Mouse (Mus musculus) CD8-positive naive resting alpha-beta T cell, adult 57 days (primary cell): ENCODE results near the gene Olfr1359. TPM values are rescaled to one million over a fixed set of nuclear protein-coding genes. Genes with fewer than 3 reads are reported as not detected.

Experiments
- total RNA-seq: library from RNA; stranded (reverse); gene quantifications from one replicate; pipeline ENCODE4 v1.2.4, GENCODE M21; 2023

Gene Olfr1359
- total RNA-seq, result not detected

DNA sequence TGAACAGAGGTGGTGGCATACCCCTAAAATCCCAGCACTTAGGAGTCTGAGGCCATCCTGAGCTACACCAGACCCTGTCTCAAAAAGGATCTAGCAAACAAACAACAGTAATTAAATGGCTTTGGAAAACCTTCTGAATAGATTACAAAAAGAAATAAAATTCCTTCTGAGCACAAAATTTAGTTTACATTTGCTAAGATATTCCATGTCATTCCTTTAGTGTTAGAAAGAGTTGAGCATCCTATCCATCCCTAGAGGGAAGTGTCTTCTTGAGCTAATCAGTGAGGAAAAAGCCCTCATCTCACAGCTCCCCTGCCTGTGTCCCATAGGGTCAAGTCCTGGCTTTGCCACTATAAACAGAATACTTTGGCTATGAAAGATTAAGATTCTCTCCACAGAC, at the start of gene Olfr1359:
Olfr1359 (plus strand) TSS at position 301 of the 400 bp plus-strand sequence.

DNA sequence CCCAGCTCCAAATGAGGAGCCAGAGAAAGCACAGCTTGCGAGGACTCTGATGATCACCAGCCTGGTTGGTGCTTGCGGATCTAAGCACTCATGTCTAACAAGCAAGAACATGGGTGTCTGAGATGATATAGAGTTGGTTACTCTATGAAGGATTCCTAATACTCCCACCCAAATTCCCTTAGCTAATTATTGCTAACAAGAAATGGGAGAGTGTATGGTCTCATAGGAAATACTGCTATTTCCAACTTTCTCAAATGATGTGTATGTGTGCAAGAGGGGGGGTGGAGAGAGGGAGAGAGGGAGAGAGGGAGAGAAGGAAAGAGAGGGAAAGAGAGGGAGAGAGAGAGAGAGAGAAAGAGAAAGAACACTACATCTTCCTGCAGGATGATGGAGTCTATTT, 34.6 kb upstream of the Olfr1359 start, which contains the start of gene Olfr1361:
Olfr1361 (minus strand) TSS at position 101 of the 400 bp plus-strand sequence.

DNA sequence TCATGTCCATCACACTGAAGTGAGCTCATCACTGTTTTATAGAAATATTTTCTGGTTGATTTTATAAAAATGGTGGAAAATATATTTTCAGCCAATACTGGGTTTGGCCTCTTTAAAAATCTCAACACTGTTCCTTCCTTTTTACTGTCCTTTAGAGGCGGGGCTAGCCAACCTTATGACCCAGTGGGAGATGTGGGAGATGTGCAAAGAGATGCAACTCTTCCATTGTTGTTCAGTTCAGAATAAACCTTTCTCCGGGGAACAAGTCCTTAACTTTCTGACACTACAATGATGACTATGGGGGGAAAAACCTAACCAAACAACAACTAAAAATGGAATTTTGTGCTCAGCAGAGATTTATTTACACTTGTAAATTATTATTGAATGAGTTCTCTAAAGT, 20.6 kb upstream of the Olfr1359 start, which contains the start of gene Olfr1360:
Olfr1360 (minus strand) TSS at position 101 of the 400 bp plus-strand sequence.

DNA sequence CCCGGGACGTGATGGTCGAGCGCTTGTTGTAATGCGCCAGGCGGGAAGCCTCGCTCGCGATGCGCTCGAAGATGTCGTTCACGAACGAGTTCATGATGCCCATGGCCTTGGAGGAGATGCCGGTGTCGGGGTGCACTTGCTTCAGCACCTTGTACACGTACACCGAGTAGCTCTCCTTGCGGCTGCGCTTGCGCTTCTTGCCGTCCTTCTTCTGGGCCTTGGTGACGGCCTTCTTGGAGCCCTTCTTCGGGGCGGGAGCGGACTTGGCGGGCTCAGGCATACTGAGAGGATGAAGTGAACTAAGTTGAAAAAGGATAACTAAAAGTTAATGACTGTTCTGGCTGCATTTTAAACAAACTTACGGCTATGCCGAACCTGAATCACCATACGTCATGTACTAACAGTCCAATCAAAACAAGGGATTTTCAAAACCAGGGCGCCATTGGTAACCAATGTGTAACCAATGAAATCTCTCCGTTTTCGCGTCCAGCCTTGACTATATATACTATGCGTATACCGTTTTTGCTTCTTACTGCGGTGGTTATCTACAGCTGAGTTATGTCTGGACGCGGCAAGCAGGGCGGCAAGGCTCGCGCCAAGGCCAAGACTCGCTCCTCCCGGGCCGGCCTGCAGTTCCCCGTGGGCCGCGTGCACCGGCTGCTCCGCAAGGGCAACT, 18.1 kb downstream of the Olfr1359 start, which contains the start of the genes Hist1h2bl and Hist1h2ai:
Hist1h2bl (minus strand) TSS at position 280 of the 676 bp plus-strand sequence.
Hist1h2ai (plus strand) TSS at position 559 of the 676 bp plus-strand sequence.

DNA sequence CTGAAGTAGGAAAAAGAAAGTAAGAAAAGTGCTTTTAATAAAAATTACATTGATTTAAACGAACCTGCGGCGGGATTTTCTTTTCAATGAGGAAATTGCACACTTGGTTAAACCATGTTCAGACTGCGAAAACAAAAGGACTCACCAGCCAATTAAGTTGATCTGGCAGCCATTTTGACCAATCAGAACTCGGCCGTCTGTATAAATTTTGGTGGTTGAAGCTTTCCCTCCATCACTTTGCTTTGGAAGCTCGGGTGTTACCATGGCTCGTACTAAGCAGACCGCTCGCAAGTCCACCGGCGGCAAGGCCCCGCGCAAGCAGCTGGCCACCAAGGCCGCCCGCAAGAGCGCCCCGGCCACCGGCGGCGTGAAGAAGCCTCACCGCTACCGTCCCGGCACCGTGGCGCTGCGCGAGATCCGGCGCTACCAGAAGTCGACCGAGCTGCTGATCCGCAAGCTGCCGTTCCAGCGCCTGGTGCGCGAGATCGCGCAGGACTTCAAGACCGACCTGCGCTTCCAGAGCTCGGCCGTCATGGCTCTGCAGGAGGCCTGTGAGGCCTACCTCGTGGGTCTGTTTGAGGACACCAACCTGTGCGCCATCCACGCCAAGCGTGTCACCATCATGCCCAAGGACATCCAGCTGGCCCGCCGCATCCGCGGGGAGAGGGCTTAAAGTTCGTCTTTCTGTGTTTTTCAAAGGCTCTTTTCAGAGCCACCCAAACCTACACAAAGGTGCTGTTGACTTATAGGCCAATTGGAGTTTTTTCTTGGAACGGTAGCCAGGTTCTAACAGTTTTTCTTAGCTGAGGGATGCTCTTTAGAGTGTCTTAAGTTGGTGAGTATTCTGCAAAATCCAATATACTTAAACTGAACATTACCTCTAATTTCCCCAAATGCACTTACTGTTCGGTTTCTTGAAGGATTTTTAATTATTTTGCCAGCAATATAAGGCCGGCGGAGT, 19.8 kb downstream of the Olfr1359 start, which contains the start of gene Hist1h3h:
Hist1h3h (plus strand) TSS at position 263 of the 961 bp plus-strand sequence.

DNA sequence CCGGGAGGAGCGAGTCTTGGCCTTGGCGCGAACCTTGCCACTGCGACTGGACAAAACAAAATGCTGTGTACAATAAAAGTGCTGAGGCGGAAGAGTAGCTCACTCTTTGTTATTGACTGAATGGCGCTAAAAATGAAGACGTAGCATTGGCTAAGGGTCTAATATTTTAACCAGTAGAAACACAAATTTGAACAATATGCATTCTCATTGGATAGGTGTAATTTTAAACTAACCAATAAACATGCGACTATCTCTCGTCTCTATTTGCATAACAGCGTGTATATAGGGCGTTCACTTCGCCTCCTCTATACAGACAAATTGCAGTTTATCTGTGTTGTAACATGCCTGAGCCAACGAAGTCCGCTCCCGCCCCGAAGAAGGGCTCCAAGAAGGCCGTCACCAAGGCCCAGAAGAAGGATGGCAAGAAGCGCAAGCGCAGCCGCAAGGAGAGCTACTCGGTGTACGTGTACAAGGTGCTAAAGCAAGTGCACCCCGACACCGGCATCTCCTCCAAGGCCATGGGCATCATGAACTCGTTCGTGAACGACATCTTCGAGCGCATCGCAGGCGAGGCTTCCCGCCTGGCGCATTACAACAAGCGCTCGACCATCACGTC, 24.0 kb downstream of the Olfr1359 start, which contains the start of gene Hist1h2bm:
Hist1h2bm (plus strand) TSS at position 288 of the 616 bp plus-strand sequence.

DNA sequence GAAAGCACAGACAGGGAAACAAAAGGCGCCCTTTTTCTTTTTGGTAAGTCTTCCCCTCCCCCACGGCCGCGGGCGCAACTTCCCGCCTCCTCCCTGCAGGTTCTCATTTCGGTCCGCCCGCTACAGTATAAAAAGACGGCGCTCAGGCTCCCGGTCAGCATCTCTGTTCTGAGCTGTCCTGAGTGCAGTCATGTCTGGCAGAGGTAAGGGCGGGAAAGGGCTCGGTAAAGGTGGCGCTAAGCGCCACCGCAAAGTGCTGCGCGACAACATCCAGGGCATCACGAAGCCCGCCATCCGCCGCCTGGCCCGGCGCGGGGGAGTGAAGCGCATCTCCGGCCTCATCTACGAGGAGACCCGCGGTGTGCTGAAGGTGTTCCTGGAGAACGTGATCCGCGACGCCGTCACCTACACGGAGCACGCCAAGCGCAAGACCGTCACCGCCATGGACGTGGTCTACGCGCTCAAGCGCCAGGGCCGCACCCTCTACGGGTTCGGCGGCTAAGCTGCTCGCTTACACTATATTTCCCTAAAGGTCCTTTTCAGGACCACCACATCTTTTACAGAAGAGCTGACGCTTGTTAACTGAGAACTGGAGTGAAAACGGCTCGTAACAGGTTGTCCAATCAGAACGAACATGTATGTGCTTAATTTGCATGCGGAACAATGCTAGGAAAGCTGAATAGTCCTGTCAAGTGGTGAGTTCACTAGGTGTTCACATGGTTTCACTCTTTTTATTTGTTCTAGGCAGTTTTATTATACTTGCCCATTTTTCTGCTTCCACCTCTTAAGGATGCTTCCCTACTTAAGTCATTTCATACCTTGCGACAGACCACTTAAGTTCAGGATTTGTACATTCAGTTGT, 37.2 kb downstream of the Olfr1359 start, which contains the start of gene Hist1h4j:
Hist1h4j (plus strand) TSS at position 159 of the 862 bp plus-strand sequence.

DNA sequence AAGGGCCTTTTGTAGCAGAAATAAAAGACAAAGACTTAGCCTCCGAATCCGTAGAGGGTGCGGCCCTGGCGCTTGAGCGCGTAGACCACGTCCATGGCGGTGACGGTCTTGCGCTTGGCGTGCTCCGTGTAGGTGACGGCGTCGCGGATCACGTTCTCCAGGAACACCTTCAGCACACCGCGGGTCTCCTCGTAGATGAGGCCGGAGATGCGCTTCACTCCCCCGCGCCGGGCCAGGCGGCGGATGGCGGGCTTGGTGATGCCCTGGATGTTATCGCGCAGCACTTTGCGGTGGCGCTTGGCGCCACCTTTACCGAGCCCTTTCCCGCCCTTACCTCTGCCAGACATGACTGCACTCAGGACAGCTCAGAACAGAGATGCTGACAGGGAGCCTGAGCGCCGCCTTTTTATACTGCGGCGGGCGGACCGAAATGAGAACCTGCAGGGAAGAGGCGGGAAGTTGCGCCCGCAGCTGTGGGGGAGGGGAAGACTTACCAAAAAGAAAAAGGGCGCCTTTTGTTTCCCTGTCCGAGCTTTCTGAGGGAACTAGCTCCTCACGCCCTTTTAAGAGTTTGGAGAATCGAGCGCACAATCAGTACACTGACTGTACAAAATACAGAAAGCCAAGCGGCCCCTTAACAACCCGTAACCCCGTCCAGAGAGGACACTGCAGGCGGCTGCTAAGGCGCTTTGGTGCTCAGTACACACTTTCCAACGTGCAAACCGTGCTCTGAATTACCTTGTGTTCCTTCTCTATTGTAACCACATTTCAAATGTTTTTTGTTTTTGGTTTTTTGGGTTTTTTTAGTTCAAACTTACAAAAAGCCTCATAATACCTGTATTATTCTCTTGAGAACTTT, 52.5 kb downstream of the Olfr1359 start, which contains the start of gene Hist1h4k:
Hist1h4k (minus strand) TSS at position 347 of the 859 bp plus-strand sequence.

DNA sequence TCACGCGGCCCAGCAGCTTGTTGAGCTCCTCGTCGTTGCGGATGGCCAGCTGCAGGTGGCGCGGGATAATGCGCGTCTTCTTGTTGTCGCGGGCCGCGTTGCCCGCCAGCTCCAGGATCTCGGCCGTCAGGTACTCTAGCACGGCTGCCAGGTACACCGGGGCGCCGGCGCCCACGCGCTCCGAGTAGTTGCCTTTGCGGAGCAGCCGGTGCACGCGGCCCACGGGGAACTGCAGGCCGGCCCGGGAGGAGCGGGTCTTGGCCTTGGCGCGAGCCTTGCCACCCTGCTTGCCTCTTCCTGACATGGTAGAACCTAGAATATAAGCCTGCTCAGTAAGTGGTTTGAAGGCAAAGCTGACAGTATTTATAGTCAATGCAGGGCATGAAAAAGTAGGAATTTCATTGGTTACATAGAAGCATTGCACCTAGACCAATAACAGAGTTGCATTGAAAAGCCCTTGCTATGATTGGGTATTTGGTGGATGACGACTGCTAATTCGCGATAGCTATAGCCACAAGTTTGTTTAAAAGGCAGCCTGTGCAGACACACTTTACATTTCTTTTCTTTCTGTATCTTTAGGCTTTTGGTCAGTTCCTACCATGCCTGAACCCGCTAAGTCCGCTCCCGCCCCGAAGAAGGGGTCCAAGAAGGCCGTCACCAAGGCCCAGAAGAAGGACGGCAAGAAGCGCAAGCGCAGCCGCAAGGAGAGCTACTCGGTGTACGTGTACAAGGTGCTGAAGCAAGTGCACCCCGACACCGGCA, 55.8 kb downstream of the Olfr1359 start, which contains the start of the genes Hist1h2ak and Hist1h2bn:
Hist1h2ak (minus strand) TSS at position 304 of the 762 bp plus-strand sequence.
Hist1h2bn (plus strand) TSS at position 600 of the 762 bp plus-strand sequence.

Other genes starting within 250 kb of the Olfr1359 start
- 51.2 TPM for gene Zscan26, start 244.4 kb upstream of the Olfr1359 start, total RNA-seq
- not detected for gene Nkapl, start 229.6 kb upstream of the Olfr1359 start, total RNA-seq
- gene Zkscan4, start 219.2 kb upstream of the Olfr1359 start, total RNA-seq, result not detected
- not detected for gene Gm10065, start 218.7 kb upstream of the Olfr1359 start, total RNA-seq
- 5.6 TPM for gene AK157302, start 202.9 kb upstream of the Olfr1359 start, total RNA-seq
- gene Gm11273, start 196.7 kb upstream of the Olfr1359 start, total RNA-seq, result 14.0 TPM
- gene Zkscan8, start 167.0 kb upstream of the Olfr1359 start, total RNA-seq, result 11.5 TPM
- not detected for gene Olfr1366, start 155.3 kb upstream of the Olfr1359 start, total RNA-seq
- gene Olfr1535, start 138.2 kb upstream of the Olfr1359 start, total RNA-seq, result not detected
- not detected for gene Olfr1364, start 116.4 kb upstream of the Olfr1359 start, total RNA-seq
- not detected for gene Olfr1362, start 84.1 kb upstream of the Olfr1359 start, total RNA-seq
- gene Olfr11, start 55.6 kb upstream of the Olfr1359 start, total RNA-seq, result not detected
- not detected for gene Olfr1361, start 34.7 kb upstream of the Olfr1359 start, total RNA-seq
- not detected for gene Olfr1360, start 20.7 kb upstream of the Olfr1359 start, total RNA-seq
- gene Hist1h2bl, start 18.0 kb downstream of the Olfr1359 start, total RNA-seq, result 29.9 TPM
- gene Hist1h2ai, start 18.3 kb downstream of the Olfr1359 start, total RNA-seq, result 37.0 TPM
- 46.7 TPM for gene Hist1h3h, start 19.5 kb downstream of the Olfr1359 start, total RNA-seq
- 4.5 TPM for gene Hist1h2bm, start 23.9 kb downstream of the Olfr1359 start, total RNA-seq
- 10.9 TPM for gene Hist1h4j, start 37.0 kb downstream of the Olfr1359 start, total RNA-seq
- 328 TPM for gene Hist1h4k, start 52.4 kb downstream of the Olfr1359 start, total RNA-seq
- gene Hist1h2ak, start 55.7 kb downstream of the Olfr1359 start, total RNA-seq, result 31.4 TPM
- gene Hist1h2bn, start 56.0 kb downstream of the Olfr1359 start, total RNA-seq, result 80.0 TPM
- gene Hist1h1b, start 82.5 kb downstream of the Olfr1359 start, total RNA-seq, result 8.9 TPM
- 144 TPM for gene Hist1h3i, start 85.3 kb downstream of the Olfr1359 start, total RNA-seq
- gene Hist1h2an, start 89.1 kb downstream of the Olfr1359 start, total RNA-seq, result 10.1 TPM
- 16.9 TPM for gene Hist1h2bp, start 89.3 kb downstream of the Olfr1359 start, total RNA-seq
- gene Hist1h2bq, start 112.1 kb downstream of the Olfr1359 start, total RNA-seq, result 74.5 TPM
- 58.9 TPM for gene Hist1h2ao, start 112.4 kb downstream of the Olfr1359 start, total RNA-seq
- gene Hist1h4m, start 113.6 kb downstream of the Olfr1359 start, total RNA-seq, result 281 TPM
- 118 TPM for gene Hist1h4n, start 134.1 kb downstream of the Olfr1359 start, total RNA-seq
- 61.6 TPM for gene Hist1h2ap, start 135.4 kb downstream of the Olfr1359 start, total RNA-seq
- gene Hist1h2br, start 135.6 kb downstream of the Olfr1359 start, total RNA-seq, result 74.1 TPM
- 0.67 TPM for gene Zfp184, start 247.0 kb downstream of the Olfr1359 start, total RNA-seq